7 mouse cellular contexts compared by ENCODE assay signal in genomic region chr9:107563029-107563581, GRCm38 (mm10). TPM values are rescaled to one million over a fixed set of nuclear protein-coding genes. Genes with fewer than 3 reads are reported as not detected.
A peak's percentile ranks its signal among the peaks of the same experiment; 100 is the strongest.
DNase-seq lines count a peak whose midpoint lies in the region; ATAC-seq lines count a peak whose summit lies in the region.

Gene Tusc2, plus strand, starts transcription at chr9:107563255.

- peak; percentile 85 to 86 for DNase-seq in adrenal gland, adult 18-20 months (ENCODE audit: low spot score in 2 of 2)
- peak; percentile 96 for DNase-seq in embryo, embryonic 10.5 days (ENCODE audit: low spot score)
- DNase-seq in gastrocnemius, postnatal 14 days = peak; percentile 94
- peak; percentile 93 for DNase-seq in intestine, embryonic 14.5 days (ENCODE audit: low spot score)
- peak; percentile 96 to 97 for DNase-seq in left cerebral cortex, postnatal 14 days (ENCODE audit: low spot score in 2 of 2)
- DNase-seq in mesoderm, embryonic 11.5 days (ENCODE audit: low read depth, low spot score) = peak; percentile 95
- DNase-seq in skeletal muscle tissue, adult 2 months (ENCODE audit: low read depth, low spot score) = peak; percentile 95

- ATAC-seq in intestine, embryonic 14.5 days (replicated peaks; ENCODE audit: low FRiP score, low TSS enrichment, low read depth) = peak; percentile 91

- peak within 1 kb of the TSS; percentile 67 for H3K9ac ChIP-seq in intestine, embryonic 14.5 days (ENCODE audit: low read length)

- H3K4me2 ChIP-seq in intestine, embryonic 14.5 days (ENCODE audit: low read length) = peak within 1 kb of the TSS; percentile 78

- H3K9me3 ChIP-seq in intestine, embryonic 14.5 days (ENCODE audit: control insufficient read depth, low read length) = no peaks in the 10 kb centered on the region

- peak within 1 kb of the TSS; percentile 6; the same call in 1 of the 2 replicates for H3K27ac ChIP-seq in intestine, embryonic 14.5 days (ENCODE audit: low read depth)

- H3K4me1 ChIP-seq in intestine, embryonic 14.5 days (replicated peaks; ENCODE audit: control insufficient read depth, insufficient read depth, low read length) = peaks cover 19% of the 10 kb centered on the region

- H3K27me3 ChIP-seq in intestine, embryonic 14.5 days (replicated peaks; ENCODE audit: control insufficient read depth, insufficient read depth, low read length) = no peaks in the 10 kb centered on the region

- intact Hi-C loops in gastrocnemius, postnatal 14 days (cut with DNase I; ENCODE audit: low total_unique reads) = no loop called here
- intact Hi-C loops in left cerebral cortex, postnatal 14 days (cut with DNase I) = no loop called here

- H3K36me3 ChIP-seq in intestine, embryonic 14.5 days (ENCODE audit: control insufficient read depth, insufficient read depth, low read length) = peaks cover 52% of the 10 kb centered on the region

- under 1% methylated on average over 44 of the region's 46 CpGs for WGBS in intestine, embryonic 14.5 days

- peak within 1 kb of the TSS; percentile 83 for H3K4me3 ChIP-seq in intestine, embryonic 14.5 days (ENCODE audit: low read depth, low read length)

RNA-seq across cellular contexts. Expression of gene Tusc2, which starts in this region (rescaled TPM):
- 10 to 100 TPM; 53.9 to 54.3 TPM for total RNA-seq in adrenal gland, adult 18-20 months (2021)
- total RNA-seq in gastrocnemius, postnatal 14 days (2021) = 10 to 100 TPM; 21.8 to 23.1 TPM
- polyA plus RNA-seq in intestine, embryonic 14.5 days (2014; fragmentation: Nextera tagmentation; extraction: Ambion mirVana) = 42.8 and 45.1 TPM in 2 replicates
- total RNA-seq in left cerebral cortex, postnatal 14 days (2021) = 10 to 100 TPM; 77.2 to 79.0 TPM

Comparison
In these comparisons a context has a peak if more than half of its experiments do, and no peak if none do; other contexts are left out.
1. Peak in every context shown above with its lines: DNase-seq, ATAC-seq, H3K4me3 ChIP-seq and H3K27ac ChIP-seq.